Mouse (Mus musculus) splenic B cell, adult 2 months (primary cell): ENCODE results near the gene Gpr135.
"Not testable (repeated sequence)": the region's sequence is repeated elsewhere in the genome, so short reads cannot be mapped to it uniquely, and the experiment has no call there.

Experiments
- DNase-seq: peaks from one replicate; pipeline ENCODE4 v3.0.0-alpha.2; 2011; ENCODE audit warnings: low read depth, low spot score
- H3K27me3 ChIP-seq: 2 replicates; pipeline ENCODE4 v1.6.1; 2012; ENCODE audit warnings: mild to moderate bottlenecking, low read length, moderate library complexity, mixed read lengths; ENCODE audit not compliant: control insufficient read depth, poor library complexity, insufficient read depth, severe bottlenecking
- H3K36me3 ChIP-seq: 2 replicates; pipeline ENCODE4 v1.6.1; 2012; ENCODE audit warnings: mild to moderate bottlenecking, low read length, moderate library complexity, mixed read lengths; ENCODE audit not compliant: control insufficient read depth, poor library complexity, insufficient read depth, severe bottlenecking

The Gpr135 gene

DNA sequence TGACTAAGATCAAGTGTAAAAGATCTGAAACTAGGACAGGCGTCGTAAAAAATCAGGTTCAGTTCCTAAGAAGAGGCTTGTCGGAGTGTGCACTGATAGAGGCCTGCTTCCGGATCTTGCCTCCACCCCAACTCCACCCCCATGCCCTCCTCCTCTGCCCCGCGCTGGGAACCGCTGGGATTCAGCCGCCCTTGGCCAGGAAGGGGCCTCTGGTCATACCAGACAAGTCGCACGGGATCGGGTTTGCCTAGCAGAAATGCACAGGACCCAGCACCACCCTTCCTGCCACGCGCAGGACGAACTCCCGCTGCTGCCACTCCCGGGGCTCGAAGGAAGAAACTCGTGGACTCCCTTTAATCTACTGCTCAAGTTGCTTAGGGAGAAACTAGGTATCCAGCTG is 11.4 kb upstream of the Gpr135 start:
- Histone ChIP-seq H3K36me3 (no peaks in the 10 kb centered on the region), H3K27me3 (no peaks in the 10 kb centered on the region; the same call in 1 of the 2 replicates)
- DNase-seq = no peak

DNA sequence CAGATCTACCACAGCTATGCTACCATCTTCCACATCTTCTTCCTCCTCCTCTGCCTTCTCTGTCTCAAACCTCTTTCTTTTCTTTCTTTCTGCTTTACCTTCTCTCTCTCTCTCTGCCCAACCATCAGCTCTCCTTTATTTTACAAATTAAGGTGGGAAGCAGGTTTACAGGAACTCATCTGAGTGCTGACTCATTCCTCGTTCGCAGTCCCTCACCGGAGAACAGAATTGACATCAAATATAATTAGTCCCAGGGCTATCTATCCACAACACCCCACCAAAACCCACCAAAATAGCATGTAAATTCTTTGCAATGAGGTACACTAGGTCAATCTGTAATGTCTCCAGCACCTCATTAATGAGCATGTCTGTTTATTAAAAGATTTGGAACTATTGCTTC is 11.0 kb upstream of the Gpr135 start:
- no peak for DNase-seq
- Histone ChIP-seq H3K36me3 (no peaks in the 10 kb centered on the region), H3K27me3 (no peaks in the 10 kb centered on the region; the same call in 1 of the 2 replicates)

DNA sequence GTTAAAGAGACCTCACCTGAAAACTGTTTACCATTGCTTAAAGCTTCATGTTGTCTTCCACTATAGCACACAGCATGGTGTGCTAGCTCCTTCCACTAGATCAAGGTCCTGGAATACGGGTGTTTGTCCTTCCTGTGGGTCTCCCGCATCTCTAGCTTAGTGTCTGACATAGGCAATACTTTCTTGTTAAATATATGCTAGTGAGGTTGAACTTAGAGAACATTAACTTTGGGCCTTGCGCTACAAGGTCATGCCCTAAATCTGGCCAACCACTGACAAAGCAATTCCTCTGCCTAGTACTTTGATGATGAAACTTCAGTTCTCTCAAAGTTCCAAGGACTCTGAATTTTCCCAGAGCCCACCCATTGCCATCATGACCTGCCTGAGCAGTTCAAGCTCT is 7.3 kb upstream of the Gpr135 start:
- H3K36me3 ChIP-seq = no peaks in the 10 kb centered on the region
- H3K27me3 ChIP-seq = no peaks in the 10 kb centered on the region; the same call in 1 of the 2 replicates
- no peak for DNase-seq

- Histone ChIP-seq H3K36me3 (no peaks in the 10 kb centered on the region), H3K27me3 (0 out of 2 replicates have a peak, but pooled peaks cover 1% of the 10 kb centered on the region)
- no peak for DNase-seq
Measured at GRCm38 (mm10) chr12:72069626-72070326, 1.1 kb downstream of the Gpr135 start.

DNA sequence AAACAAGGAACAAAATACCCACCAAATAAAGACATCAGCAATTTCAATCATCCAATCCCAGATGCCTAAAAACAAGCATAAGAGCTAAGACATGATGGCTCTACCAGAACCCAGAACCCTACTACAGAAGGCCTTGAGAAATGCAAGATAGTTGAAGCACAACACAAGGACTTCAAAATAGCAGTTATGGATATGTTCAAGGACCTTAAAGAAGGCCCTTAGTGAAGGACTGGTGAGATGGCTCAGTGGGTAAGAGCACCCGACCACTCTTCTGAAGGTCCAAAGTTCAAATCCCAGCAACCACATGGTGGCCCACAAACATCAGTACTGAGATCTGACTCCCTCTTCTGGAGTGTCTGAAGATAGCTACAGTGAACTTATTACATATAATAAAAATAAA is 13.1 kb downstream of the Gpr135 start:
- Histone ChIP-seq H3K36me3 (no peaks in the 10 kb centered on the region), H3K27me3 (no peaks in the 10 kb centered on the region)
- DNase-seq = no peak

DNA sequence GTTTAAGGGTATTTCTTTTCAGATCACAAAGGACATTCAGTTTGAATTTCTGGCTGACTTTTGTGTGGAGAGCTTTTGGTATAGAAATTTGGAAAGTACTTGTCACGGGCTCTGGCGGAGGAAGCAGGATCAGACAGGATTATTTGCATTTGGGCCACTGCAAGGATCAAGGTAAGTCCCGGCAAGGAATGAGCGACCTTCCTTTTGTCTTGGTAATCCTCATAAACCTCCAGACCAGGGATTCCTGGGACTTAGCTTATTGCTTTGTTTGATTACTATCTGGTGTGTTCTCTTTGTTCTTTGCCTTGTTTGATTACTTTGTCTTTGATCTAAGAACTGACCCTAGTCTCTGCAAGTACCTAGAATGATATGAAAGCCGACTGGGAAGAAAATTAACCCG is 17.1 kb downstream of the Gpr135 start:
- H3K27me3 ChIP-seq = no peaks in the 10 kb centered on the region
- DNase-seq = no peak
- H3K36me3 ChIP-seq = no peaks in the 10 kb centered on the region

- no peaks in the 10 kb centered on the region for H3K36me3 ChIP-seq
- DNase-seq = peak; percentile 38
- H3K27me3 ChIP-seq = no peaks in the 10 kb centered on the region
Measured at GRCm38 (mm10) chr12:72053303-72053702, 17.6 kb downstream of the Gpr135 start.

- DNase-seq = no peak
- H3K27me3 ChIP-seq = no peaks in the 10 kb centered on the region
- H3K36me3 ChIP-seq = no peaks in the 10 kb centered on the region
Measured at GRCm38 (mm10) chr12:72052571-72052970, 18.4 kb downstream of the Gpr135 start.

DNA sequence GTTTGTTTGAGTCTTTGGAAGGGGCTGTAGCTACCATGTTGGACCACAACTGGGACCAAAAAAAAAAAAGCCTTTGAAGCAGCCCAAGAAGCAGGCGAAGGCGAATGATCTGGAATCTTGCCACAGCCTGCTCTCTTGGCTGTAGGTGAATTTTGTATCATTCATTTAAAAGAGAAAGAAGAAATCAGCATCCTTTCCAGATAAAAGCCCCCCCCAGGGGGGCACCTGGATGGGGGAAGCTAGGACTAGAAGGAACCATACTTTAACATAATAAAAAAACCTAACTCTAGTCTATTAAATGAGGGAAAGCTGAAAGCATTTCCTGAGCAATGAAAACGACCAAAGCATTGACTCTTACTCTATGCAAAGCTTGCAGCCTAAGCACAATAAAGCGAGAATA is 20.1 kb downstream of the Gpr135 start:
- no peak for DNase-seq
- Histone ChIP-seq H3K27me3 (no peaks in the 10 kb centered on the region), H3K36me3 (no peaks in the 10 kb centered on the region)

- DNase-seq, H3K36me3 ChIP-seq, H3K27me3 ChIP-seq: not testable (repeated sequence)
Measured at GRCm38 (mm10) chr12:72050156-72050555, 20.8 kb downstream of the Gpr135 start.

- Histone ChIP-seq H3K27me3 (no peaks in the 10 kb centered on the region), H3K36me3 (no peaks in the 10 kb centered on the region)
- DNase-seq = peak; percentile 11
Measured at GRCm38 (mm10) chr12:72047513-72047912, 23.4 kb downstream of the Gpr135 start.

DNA sequence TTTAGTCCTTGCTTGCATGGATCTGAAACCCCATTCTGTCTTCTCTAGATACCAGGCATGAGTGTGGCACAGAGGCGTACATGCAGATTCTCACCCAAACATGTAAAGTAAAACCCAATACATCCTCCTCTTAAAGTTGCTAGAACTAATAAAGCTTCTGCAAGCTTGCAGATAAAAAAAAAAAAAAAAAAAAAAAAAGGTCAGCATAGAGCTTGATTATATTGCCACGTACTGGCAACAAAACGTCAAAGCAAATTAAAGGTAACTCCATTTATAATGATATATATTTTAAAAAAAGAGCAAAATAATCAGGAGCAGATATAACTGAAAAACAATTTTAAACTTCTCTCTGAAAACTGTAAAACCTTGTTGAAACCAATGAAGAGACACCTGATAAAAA is 29.7 kb downstream of the Gpr135 start:
- no peaks in the 10 kb centered on the region for H3K36me3 ChIP-seq
- H3K27me3 ChIP-seq = no peaks in the 10 kb centered on the region
- no peak for DNase-seq

- Histone ChIP-seq H3K27me3 (no peaks in the 10 kb centered on the region), H3K36me3 (no peaks in the 10 kb centered on the region)
Measured at GRCm38 (mm10) chr12:72039501-72039900, 31.4 kb downstream of the Gpr135 start.

DNA sequence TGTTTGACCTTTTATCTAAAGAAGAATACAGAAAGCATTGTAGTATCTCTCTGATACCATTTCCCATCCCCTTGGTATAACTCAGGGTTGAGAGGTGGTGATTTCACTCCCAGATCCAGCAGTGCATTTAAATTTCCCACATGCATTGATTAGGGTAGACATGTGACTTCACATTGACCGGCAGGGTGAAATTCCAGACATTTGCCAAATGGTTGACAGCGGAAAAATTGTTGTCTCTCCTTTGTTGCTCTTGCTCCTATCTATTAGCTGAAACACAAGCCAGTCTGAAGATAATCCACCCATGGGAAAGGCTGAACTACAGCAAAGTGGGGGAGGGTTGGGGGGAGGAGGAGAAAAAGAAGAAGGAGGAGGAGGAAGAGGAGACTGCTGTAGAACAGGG is 32.1 kb downstream of the Gpr135 start:
- H3K36me3 ChIP-seq = no peaks in the 10 kb centered on the region
- DNase-seq = no peak
- no peaks in the 10 kb centered on the region for H3K27me3 ChIP-seq

More at GRCm38 (mm10) chr12:72039501-72039900, 31.4 kb downstream of the Gpr135 start:
- DNase-seq = no peak

DNA sequence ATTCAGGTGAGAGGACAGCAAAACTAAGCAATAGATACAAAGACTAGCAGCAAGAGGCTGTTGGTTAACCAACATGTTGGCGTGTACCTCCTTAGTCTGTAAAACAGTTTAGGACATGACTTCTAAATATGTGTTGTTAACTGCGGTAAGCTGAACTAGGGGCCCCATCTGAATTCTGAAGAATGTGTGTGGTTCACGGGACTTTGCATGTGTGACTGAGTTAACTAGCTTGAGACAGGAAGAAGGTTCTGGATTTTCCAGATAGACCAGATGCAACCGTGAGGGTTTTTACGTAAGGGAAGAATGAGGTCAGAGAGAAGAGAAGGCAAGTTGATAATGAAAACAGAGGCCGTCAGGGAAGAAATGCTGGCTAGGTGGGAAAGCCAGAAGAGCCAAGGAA is 33.9 kb downstream of the Gpr135 start:
- Histone ChIP-seq H3K36me3 (no peaks in the 10 kb centered on the region), H3K27me3 (no peaks in the 10 kb centered on the region)
- no peak for DNase-seq

- no peaks in the 10 kb centered on the region for H3K36me3 ChIP-seq
- no peak for DNase-seq
Measured at GRCm38 (mm10) chr12:72036097-72036661, 34.7 kb downstream of the Gpr135 start.

More at GRCm38 (mm10) chr12:72036097-72036661, 34.7 kb downstream of the Gpr135 start:
- no peaks in the 10 kb centered on the region for H3K27me3 ChIP-seq
